Mouse (Mus musculus) B cell, adult (primary cell): Measurements from ENCODE around the gene Ncbp1. TPM values are rescaled to one million over a fixed set of nuclear protein-coding genes. Genes with fewer than 3 reads are reported as not detected.

Experiments
- total RNA-seq: library from RNA; stranded (reverse); gene quantifications from 4 replicates; pipeline ENCODE4 v1.2.4, GENCODE M21; 2023; ENCODE audit not compliant: inconsistent age

Gene Ncbp1
- total RNA-seq = 43.6 to 52.6 TPM (median 50.6 TPM) in 4 replicates

DNA sequence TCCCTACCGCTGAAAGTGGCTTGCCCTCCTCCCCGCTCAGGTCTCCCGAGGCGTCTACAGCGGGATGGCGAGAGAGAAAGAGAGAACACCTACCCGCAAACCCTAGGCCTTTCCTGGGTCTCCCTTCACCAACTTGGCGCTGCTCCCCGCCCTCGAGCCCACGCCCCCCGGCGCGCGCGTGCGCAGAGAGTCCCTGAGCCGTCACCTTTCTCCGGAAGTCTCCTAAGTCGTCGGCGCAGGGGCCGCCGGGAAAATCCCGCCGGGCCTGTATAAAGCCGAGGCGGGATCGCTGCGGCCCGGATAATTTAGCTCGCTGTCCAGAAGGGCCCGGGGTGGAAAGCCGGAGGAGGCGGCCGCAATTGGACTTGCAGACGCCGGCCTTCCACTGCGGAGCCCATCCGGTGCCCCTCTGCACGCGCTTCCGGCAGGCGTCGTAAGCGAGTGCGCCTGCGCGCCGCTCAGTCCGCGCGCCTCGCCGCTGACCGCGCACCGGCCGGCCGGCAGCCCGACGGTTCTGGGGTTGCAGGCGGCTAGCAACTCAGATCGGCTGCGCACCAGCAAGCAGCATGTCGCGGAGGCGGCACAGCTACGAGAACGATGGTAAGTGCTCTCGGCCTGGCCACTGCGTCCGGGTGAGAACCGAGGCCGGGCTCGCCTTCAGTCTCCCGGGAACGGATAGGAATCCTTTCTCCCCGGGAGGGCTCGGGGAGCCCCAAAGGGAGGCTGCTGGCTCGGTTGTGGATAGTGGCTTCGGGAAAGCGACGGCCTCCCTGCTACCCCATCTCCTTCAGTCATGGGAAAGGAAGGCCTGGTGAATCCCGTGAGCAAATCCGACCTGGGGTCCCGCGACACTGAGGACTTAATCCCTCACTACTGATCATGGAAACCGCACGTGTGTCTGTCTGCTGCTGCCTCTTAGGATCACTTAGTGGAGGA, at the start of gene Ncbp1, which contains the start of gene Tstd2:
Gene Ncbp1 (plus strand): TSS at position 327 of the 936 bp plus-strand sequence.
Gene Tstd2 (minus strand): TSS at position 408 of the 936 bp plus-strand sequence.

DNA sequence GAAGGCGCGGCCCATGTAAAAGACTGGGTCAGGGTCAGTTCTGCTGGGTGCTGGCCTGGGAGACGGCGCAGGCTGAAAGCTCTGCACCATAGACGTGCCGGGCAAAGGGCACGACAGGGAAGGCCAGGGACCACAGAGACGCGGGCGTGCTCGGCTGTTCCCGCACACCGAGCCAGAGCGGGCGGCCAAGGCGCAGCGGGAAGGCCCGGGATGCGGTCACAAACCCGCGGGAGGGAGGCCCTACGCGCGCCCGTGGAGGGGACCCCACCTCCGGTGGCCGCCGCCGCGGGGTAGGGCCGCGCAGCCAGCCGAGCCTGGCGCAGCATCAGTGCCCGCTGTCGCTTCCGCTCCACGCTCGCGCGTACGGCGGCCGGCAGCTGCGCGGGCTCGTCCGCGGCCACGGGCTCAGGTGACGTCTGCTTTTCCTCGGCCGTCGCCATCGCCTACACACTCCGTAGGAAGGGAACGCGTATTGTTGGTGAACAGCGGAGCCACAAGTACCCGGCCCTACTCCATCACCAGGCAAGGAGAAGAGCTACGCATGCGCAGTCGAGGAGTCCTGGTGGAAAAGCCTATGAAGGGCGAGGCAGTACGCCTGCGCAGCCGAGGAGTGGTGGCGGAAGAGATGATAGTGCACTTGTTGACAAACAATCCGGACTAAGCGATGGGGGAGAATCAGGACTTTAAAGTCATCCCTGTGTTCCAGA, 57.5 kb downstream of the Ncbp1 start, which contains the start of gene Xpa:
Gene Xpa (minus strand): TSS at position 531 of the 707 bp plus-strand sequence.

Other genes starting within 250 kb of the Ncbp1 start
- gene Ccdc180, start 248.3 kb upstream of the Ncbp1 start, total RNA-seq = 0.22 to 0.72 TPM (median 0.48 TPM) in 4 replicates
- 14.9 to 19.8 TPM (median 16.8 TPM) in 4 replicates for gene Tdrd7, start 173.3 kb upstream of the Ncbp1 start, total RNA-seq
- 0.16 TPM in 1 of 4 replicates, not detected in the others for gene Tmod1, start 99.7 kb upstream of the Ncbp1 start, total RNA-seq
- 27.8 to 35.9 TPM (median 30.3 TPM) in 4 replicates for gene Tstd2, start 81 bp downstream of the Ncbp1 start, total RNA-seq
- 21.4 to 28.3 TPM (median 24.2 TPM) in 4 replicates for gene Xpa, start 57.7 kb downstream of the Ncbp1 start, total RNA-seq
- gene Foxe1, start 205.0 kb downstream of the Ncbp1 start, total RNA-seq = not detected in 4 replicates